Mouse (Mus musculus): ENCODE data around the gene Hectd2. TPM values are rescaled to one million over a fixed set of nuclear protein-coding genes. Genes with fewer than 3 reads are reported as not detected.

Gene Hectd2
- polyA plus RNA-seq, 1 experiment from 2014 or later = 10.9 TPM

GRCm38 (mm10) chr19:36625906-36626305, 71.5 kb downstream of the Hectd2 start:
- no peak overlapping the region for H3K9ac ChIP-seq (ENCODE audit: low read depth, low read length)
- no peak overlapping the region for H3K4me3 ChIP-seq (ENCODE audit: low read depth, low read length)
- no peaks in the 10 kb centered on the region for H3K36me3 ChIP-seq (ENCODE audit: control insufficient read depth, insufficient read depth, low read length)
- H3K4me1 ChIP-seq (replicated peaks; ENCODE audit: control insufficient read depth, insufficient read depth, low read length) = no peaks in the 10 kb centered on the region
- no peak for DNase-seq (ENCODE audit: low spot score)
- no peak for ATAC-seq (ENCODE audit: low FRiP score)
- H3K4me2 ChIP-seq (replicated peaks; ENCODE audit: low read depth, low read length) = no peak overlapping the region
- no peaks in the 10 kb centered on the region for H3K27me3 ChIP-seq (ENCODE audit: control insufficient read depth, insufficient read depth, low read length)
- 88% methylated on average over 1 of the region's 1 CpGs for WGBS
- no peak overlapping the region for H3K27ac ChIP-seq (ENCODE audit: low read depth, low read length)
- no peaks in the 10 kb centered on the region for H3K9me3 ChIP-seq (ENCODE audit: control insufficient read depth, low read length)

GRCm38 (mm10) chr19:36626881-36627280, 72.4 kb downstream of the Hectd2 start:
- no peak overlapping the region for H3K4me3 ChIP-seq (ENCODE audit: low read depth, low read length)
- no peaks in the 10 kb centered on the region for H3K4me1 ChIP-seq (replicated peaks; ENCODE audit: control insufficient read depth, insufficient read depth, low read length)
- no peaks in the 10 kb centered on the region for H3K36me3 ChIP-seq (ENCODE audit: control insufficient read depth, insufficient read depth, low read length)
- H3K9ac ChIP-seq (ENCODE audit: low read depth, low read length) = no peak overlapping the region
- 88% methylated on average over 4 of the region's 4 CpGs for WGBS
- H3K4me2 ChIP-seq (replicated peaks; ENCODE audit: low read depth, low read length) = no peak overlapping the region
- DNase-seq (ENCODE audit: low spot score) = no peak
- ATAC-seq (ENCODE audit: low FRiP score) = no peak
- no peaks in the 10 kb centered on the region for H3K9me3 ChIP-seq (ENCODE audit: control insufficient read depth, low read length)
- H3K27ac ChIP-seq (ENCODE audit: low read depth, low read length) = no peak overlapping the region
- H3K27me3 ChIP-seq (ENCODE audit: control insufficient read depth, insufficient read depth, low read length) = no peaks in the 10 kb centered on the region

- no peaks in the 10 kb centered on the region for H3K4me1 ChIP-seq (replicated peaks; ENCODE audit: control insufficient read depth, insufficient read depth, low read length)
- H3K9ac ChIP-seq (ENCODE audit: low read depth, low read length) = no peak overlapping the region
- no peaks in the 10 kb centered on the region for H3K27me3 ChIP-seq (ENCODE audit: control insufficient read depth, insufficient read depth, low read length)
- DNase-seq (ENCODE audit: low spot score) = no peak
- H3K4me2 ChIP-seq (replicated peaks; ENCODE audit: low read depth, low read length) = no peak overlapping the region
- H3K27ac ChIP-seq (ENCODE audit: low read depth, low read length) = no peak overlapping the region
- no peak for ATAC-seq (ENCODE audit: low FRiP score)
- WGBS = 82% methylated on average over 9 of the region's 9 CpGs
- H3K9me3 ChIP-seq (ENCODE audit: control insufficient read depth, low read length) = no peaks in the 10 kb centered on the region
- H3K36me3 ChIP-seq (ENCODE audit: control insufficient read depth, insufficient read depth, low read length) = no peaks in the 10 kb centered on the region
- no peak overlapping the region for H3K4me3 ChIP-seq (ENCODE audit: low read depth, low read length)
Observed at GRCm38 (mm10) chr19:36629394-36629910, 75.0 kb downstream of the Hectd2 start.

GRCm38 (mm10) chr19:36630361-36630760, 75.9 kb downstream of the Hectd2 start:
- H3K9ac ChIP-seq (ENCODE audit: low read depth, low read length) = no peak overlapping the region
- H3K9me3 ChIP-seq (ENCODE audit: control insufficient read depth, low read length) = no peaks in the 10 kb centered on the region
- 84% methylated on average over 5 of the region's 5 CpGs for WGBS
- DNase-seq (ENCODE audit: low spot score) = no peak
- H3K4me3 ChIP-seq (ENCODE audit: low read depth, low read length) = no peak overlapping the region
- no peak for ATAC-seq (ENCODE audit: low FRiP score)
- H3K27me3 ChIP-seq (ENCODE audit: control insufficient read depth, insufficient read depth, low read length) = no peaks in the 10 kb centered on the region
- H3K4me2 ChIP-seq (replicated peaks; ENCODE audit: low read depth, low read length) = no peak overlapping the region
- H3K4me1 ChIP-seq (replicated peaks; ENCODE audit: control insufficient read depth, insufficient read depth, low read length) = no peaks in the 10 kb centered on the region
- no peaks in the 10 kb centered on the region for H3K36me3 ChIP-seq (ENCODE audit: control insufficient read depth, insufficient read depth, low read length)
- H3K27ac ChIP-seq (ENCODE audit: low read depth, low read length) = no peak overlapping the region

- no peak overlapping the region for H3K4me2 ChIP-seq (replicated peaks; ENCODE audit: low read depth, low read length)
- no peak for DNase-seq (ENCODE audit: low spot score)
- ATAC-seq (ENCODE audit: low FRiP score) = no peak
- no peaks in the 10 kb centered on the region for H3K4me1 ChIP-seq (replicated peaks; ENCODE audit: control insufficient read depth, insufficient read depth, low read length)
- H3K36me3 ChIP-seq (ENCODE audit: control insufficient read depth, insufficient read depth, low read length) = no peaks in the 10 kb centered on the region
- 85% methylated on average over 7 of the region's 7 CpGs for WGBS
- no peaks in the 10 kb centered on the region for H3K9me3 ChIP-seq (ENCODE audit: control insufficient read depth, low read length)
- H3K27ac ChIP-seq (ENCODE audit: low read depth, low read length) = no peak overlapping the region
- no peak overlapping the region for H3K4me3 ChIP-seq (ENCODE audit: low read depth, low read length)
- no peaks in the 10 kb centered on the region for H3K27me3 ChIP-seq (ENCODE audit: control insufficient read depth, insufficient read depth, low read length)
- H3K9ac ChIP-seq (ENCODE audit: low read depth, low read length) = no peak overlapping the region
Observed at GRCm38 (mm10) chr19:36634771-36635170, 80.3 kb downstream of the Hectd2 start.

GRCm38 (mm10) chr19:36637223-36637622, 82.8 kb downstream of the Hectd2 start:
- WGBS = 79% methylated on average over 3 of the region's 3 CpGs
- DNase-seq (ENCODE audit: low spot score) = no peak
- Histone ChIP-seq H3K4me2 (replicated peaks; ENCODE audit: low read depth, low read length) (no peak overlapping the region), H3K27me3 (ENCODE audit: control insufficient read depth, insufficient read depth, low read length) (no peaks in the 10 kb centered on the region), H3K36me3 (ENCODE audit: control insufficient read depth, insufficient read depth, low read length) (no peaks in the 10 kb centered on the region), H3K9me3 (ENCODE audit: control insufficient read depth, low read length) (no peaks in the 10 kb centered on the region), H3K27ac (ENCODE audit: low read depth, low read length) (no peak overlapping the region), H3K4me1 (replicated peaks; ENCODE audit: control insufficient read depth, insufficient read depth, low read length) (no peaks in the 10 kb centered on the region), H3K4me3 (ENCODE audit: low read depth, low read length) (no peak overlapping the region), H3K9ac (ENCODE audit: low read depth, low read length) (no peak overlapping the region)
- no peak for ATAC-seq (ENCODE audit: low FRiP score)

GRCm38 (mm10) chr19:36637948-36638587, 83.6 kb downstream of the Hectd2 start:
- whole genome bisulfite sequencing = 72% methylated on average over 7 of the region's 7 CpGs
- no peak for DNase-seq (ENCODE audit: low spot score)
- no peaks in the 10 kb centered on the region for H3K9me3 ChIP-seq (ENCODE audit: control insufficient read depth, low read length)
- no peaks in the 10 kb centered on the region for H3K27me3 ChIP-seq (ENCODE audit: control insufficient read depth, insufficient read depth, low read length)
- H3K9ac ChIP-seq (ENCODE audit: low read depth, low read length) = no peak overlapping the region
- no peaks in the 10 kb centered on the region for H3K36me3 ChIP-seq (ENCODE audit: control insufficient read depth, insufficient read depth, low read length)
- H3K4me1 ChIP-seq (replicated peaks; ENCODE audit: control insufficient read depth, insufficient read depth, low read length) = no peaks in the 10 kb centered on the region
- ATAC-seq (ENCODE audit: low FRiP score) = no peak
- no peak overlapping the region for H3K4me3 ChIP-seq (ENCODE audit: low read depth, low read length)
- H3K27ac ChIP-seq (ENCODE audit: low read depth, low read length) = no peak overlapping the region
- H3K4me2 ChIP-seq (replicated peaks; ENCODE audit: low read depth, low read length) = no peak overlapping the region

GRCm38 (mm10) chr19:36639072-36639471, 84.6 kb downstream of the Hectd2 start:
- Histone ChIP-seq H3K9me3 (ENCODE audit: control insufficient read depth, low read length) (no peaks in the 10 kb centered on the region), H3K36me3 (ENCODE audit: control insufficient read depth, insufficient read depth, low read length) (no peaks in the 10 kb centered on the region), H3K4me3 (ENCODE audit: low read depth, low read length) (no peak overlapping the region), H3K4me2 (replicated peaks; ENCODE audit: low read depth, low read length) (no peak overlapping the region), H3K4me1 (replicated peaks; ENCODE audit: control insufficient read depth, insufficient read depth, low read length) (no peaks in the 10 kb centered on the region), H3K9ac (ENCODE audit: low read depth, low read length) (no peak overlapping the region), H3K27me3 (ENCODE audit: control insufficient read depth, insufficient read depth, low read length) (no peaks in the 10 kb centered on the region), H3K27ac (ENCODE audit: low read depth, low read length) (no peak overlapping the region)
- 85% methylated on average over 9 of the region's 9 CpGs for WGBS
- DNase-seq (ENCODE audit: low spot score) (no peak), ATAC-seq (ENCODE audit: low FRiP score) (no peak)

- H3K4me2 ChIP-seq (replicated peaks; ENCODE audit: low read depth, low read length) = no peak overlapping the region
- no peaks in the 10 kb centered on the region for H3K27me3 ChIP-seq (ENCODE audit: control insufficient read depth, insufficient read depth, low read length)
- no peak overlapping the region for H3K27ac ChIP-seq (ENCODE audit: low read depth, low read length)
- no peak for DNase-seq (ENCODE audit: low spot score)
- 91% methylated on average over 3 of the region's 3 CpGs for WGBS
- no peak for ATAC-seq (ENCODE audit: low FRiP score)
- no peaks in the 10 kb centered on the region for H3K4me1 ChIP-seq (replicated peaks; ENCODE audit: control insufficient read depth, insufficient read depth, low read length)
- H3K9ac ChIP-seq (ENCODE audit: low read depth, low read length) = no peak overlapping the region
- no peaks in the 10 kb centered on the region for H3K9me3 ChIP-seq (ENCODE audit: control insufficient read depth, low read length)
- no peak overlapping the region for H3K4me3 ChIP-seq (ENCODE audit: low read depth, low read length)
- H3K36me3 ChIP-seq (ENCODE audit: control insufficient read depth, insufficient read depth, low read length) = no peaks in the 10 kb centered on the region
Observed at GRCm38 (mm10) chr19:36641128-36641527, 86.7 kb downstream of the Hectd2 start.

Data from hindbrain, embryonic 11.5 days (tissue).